Mouse (Mus musculus) heart, postnatal 0 days (tissue): ENCODE measurements around the gene Tax1bp1. TPM values are rescaled to one million over a fixed set of nuclear protein-coding genes. Genes with fewer than 3 reads are reported as not detected.

ENCODE experiments used
- ATAC-seq: fragments of 200-750 bp; cut with Nextera tagmentation; 2 replicates; pipeline ENCODE4 v1.8.0; 2017; ENCODE audit warnings: low read depth, moderate number of reproducible peaks, moderate library complexity; ENCODE audit not compliant: insufficient read depth
- DNase-seq: peaks from one replicate; pipeline ENCODE4 v3.0.0-alpha.2; 2016; ENCODE audit warnings: low spot score
- H3K27ac ChIP-seq: fragments of 300-500 bp; sonication (generic); 2 replicates; pipeline ENCODE4 v1.5.1; 2014; ENCODE audit warnings: low read depth, mild to moderate bottlenecking
- H3K27me3 ChIP-seq: fragments of 300-500 bp; sonication (generic); 2 replicates; pipeline ENCODE4 v1.6.1; 2014; ENCODE audit warnings: low read length, mixed read lengths; ENCODE audit not compliant: control insufficient read depth, insufficient read depth
- H3K36me3 ChIP-seq: fragments of 300-500 bp; sonication (generic); replicated peaks from 2 replicates; pipeline ENCODE4 v1.6.1; 2014; ENCODE audit warnings: low read length, mixed read lengths; ENCODE audit not compliant: control insufficient read depth, insufficient read depth
- H3K4me1 ChIP-seq: fragments of 300-500 bp; sonication (generic); 2 replicates; pipeline ENCODE4 v1.6.1; 2014; ENCODE audit warnings: antibody characterized with exemption; ENCODE audit not compliant: control insufficient read depth, insufficient read depth
- H3K4me2 ChIP-seq: fragments of 300-500 bp; sonication (generic); 2 replicates; pipeline ENCODE4 v1.6.1; 2014; ENCODE audit warnings: low read depth, mild to moderate bottlenecking, low read length, moderate library complexity
- H3K4me3 ChIP-seq: fragments of 300-500 bp; sonication (generic); 2 replicates; pipeline ENCODE4 v1.5.1; 2014; ENCODE audit warnings: low read depth, low read length
- H3K9ac ChIP-seq: fragments of 300-500 bp; sonication (generic); replicated peaks from 2 replicates; pipeline ENCODE4 v1.6.1; 2014; ENCODE audit warnings: low read depth, low read length, mixed read lengths
- H3K9me3 ChIP-seq: fragments of 300-500 bp; sonication (generic); replicated peaks from 2 replicates; pipeline ENCODE4 v1.6.1; 2016; ENCODE audit warnings: low read length; ENCODE audit not compliant: control insufficient read depth
- CTCF ChIP-seq: IDR thresholded peaks from 2 replicates; pipeline ENCODE4 v1.5.1; 2016; ENCODE audit warnings: antibody characterized with exemption, control low read depth, low read depth
- EP300 ChIP-seq: IDR thresholded peaks from 2 replicates; pipeline ENCODE4 v1.6.1; 2016; ENCODE audit warnings: antibody characterized with exemption, low read depth
- WGBS: fragments of 180-500 bp; shearing (Covaris S2); extraction: QIAGEN DNeasy Blood & Tissue Kit; methylation state at CpG from one replicate; pipeline ENCODE4 v1.1.7; 2014; 5-methylcytosine and 5-hydroxymethylcytosine counted together
- polyA plus RNA-seq: library from polyadenylated mRNA; unstranded; fragments of >200 nt; fragmentation: Nextera tagmentation; extraction: Ambion mirVana; gene quantifications from 2 replicates; pipeline ENCODE4 v1.2.1, GENCODE M21; 2015
- total RNA-seq: library from RNA; depleted of rRNA; stranded (reverse); fragments of >200 nt; gene quantifications from 2 replicates; pipeline ENCODE4 v1.2.3, GENCODE M21; 2014; ENCODE audit warnings: low replicate concordance

The Tax1bp1 gene
- total and polyA plus RNA-seq, 2 experiments from 2014 or later, result 44.9 to 128 TPM

DNA sequence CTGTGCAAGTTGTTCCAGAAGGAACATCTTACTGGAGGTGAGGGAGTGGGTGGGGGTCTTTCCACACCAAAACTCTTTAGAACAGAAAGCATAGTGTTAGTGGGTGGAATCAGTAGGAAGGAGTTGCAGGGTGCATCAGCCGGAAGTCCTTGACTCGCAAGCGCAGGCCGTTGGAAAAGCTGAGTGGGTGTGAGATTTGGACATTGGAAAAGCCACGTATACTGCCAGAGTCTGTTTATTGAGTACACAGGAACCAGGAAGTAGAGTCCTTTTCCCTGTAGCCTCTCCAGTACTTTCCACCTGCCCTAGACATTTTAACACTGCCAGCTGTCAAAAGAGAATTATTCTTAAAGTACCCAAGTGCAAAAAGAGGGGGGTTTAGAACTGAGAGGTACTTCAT is 5.7 kb upstream of the Tax1bp1 start:
- 72% methylated on average over 5 of the region's 5 CpGs for WGBS
- TF ChIP-seq CTCF (no peak), EP300 (no peak)
- no peak overlapping the region for H3K27ac ChIP-seq
- H3K4me3 ChIP-seq, result no peak overlapping the region
- no peaks in the 10 kb centered on the region for H3K4me1 ChIP-seq
- H3K36me3 ChIP-seq, result no peaks in the 10 kb centered on the region
- DNase-seq, result no peak
- no peak overlapping the region for H3K4me2 ChIP-seq
- no peaks in the 10 kb centered on the region for H3K27me3 ChIP-seq
- no peaks in the 10 kb centered on the region for H3K9me3 ChIP-seq
- ATAC-seq, result no peak
- H3K9ac ChIP-seq, result no peak overlapping the region

DNA sequence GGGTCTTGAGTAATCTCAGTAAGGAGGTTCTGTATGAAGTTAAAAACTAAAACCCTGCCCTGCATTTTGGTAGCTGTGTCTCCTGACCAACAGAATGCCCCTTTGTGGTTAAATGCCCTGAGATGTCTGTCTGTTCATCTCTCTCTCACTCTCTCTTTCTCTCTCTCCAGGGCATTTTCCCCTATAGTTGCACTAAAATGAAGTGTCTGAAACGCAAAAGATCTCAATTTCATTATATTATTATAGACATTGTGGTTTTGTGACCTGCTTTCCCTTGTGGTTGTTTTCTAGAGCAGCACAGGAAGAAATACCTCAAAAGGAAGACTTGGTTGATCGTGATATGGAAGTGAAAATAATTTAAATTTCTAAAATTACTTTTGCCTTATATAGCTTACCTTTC is 966 bp upstream of the Tax1bp1 start:
- WGBS, result 70% methylated on average over 2 of the region's 2 CpGs
- no peaks in the 10 kb centered on the region for H3K9me3 ChIP-seq
- H3K4me1 ChIP-seq, result peaks cover 7% of the 10 kb centered on the region
- no peak overlapping the region for H3K27ac ChIP-seq
- TF ChIP-seq EP300 (no peak), CTCF (no peak)
- DNase-seq (no peak), ATAC-seq (no peak)
- H3K4me3 ChIP-seq, result no peak overlapping the region
- no peak overlapping the region for H3K4me2 ChIP-seq
- H3K36me3 ChIP-seq, result no peaks in the 10 kb centered on the region
- no peak overlapping the region for H3K9ac ChIP-seq
- no peaks in the 10 kb centered on the region for H3K27me3 ChIP-seq

DNA sequence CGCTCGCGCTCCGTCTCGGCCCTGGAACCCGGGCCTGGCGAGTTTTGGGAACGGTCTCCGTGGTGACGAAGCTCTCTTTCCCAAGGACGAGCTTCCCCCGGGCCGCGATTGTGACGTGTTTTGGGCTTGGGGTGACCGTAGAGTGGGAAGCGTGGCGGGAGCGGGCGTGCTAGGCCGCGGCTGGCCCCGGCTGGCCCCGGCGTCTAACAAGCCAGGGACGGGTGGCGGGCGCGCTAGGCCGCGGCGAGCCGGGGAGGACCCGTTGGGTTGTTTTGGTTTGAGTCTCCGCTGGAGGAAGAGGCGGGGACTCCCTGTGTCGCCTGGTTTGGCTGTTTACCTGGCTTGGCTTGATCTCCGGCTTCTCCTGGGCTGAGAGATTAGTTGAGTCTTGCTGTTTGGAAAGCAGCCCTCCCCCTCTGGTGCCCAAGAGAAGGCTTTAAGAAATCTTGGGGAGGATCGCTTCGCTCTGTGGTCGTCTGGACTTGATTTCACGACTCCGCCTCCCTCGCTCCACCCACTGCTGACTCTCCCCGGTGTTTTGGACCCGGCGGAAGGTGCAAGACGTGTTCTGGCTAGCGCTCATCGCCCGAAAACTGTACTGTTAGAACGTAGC is 474 bp downstream of the Tax1bp1 start:
- under 1% methylated on average over 52 of the region's 52 CpGs for WGBS
- peak overlapping the region; percentile 96 for H3K27ac ChIP-seq
- no peaks in the 10 kb centered on the region for H3K9me3 ChIP-seq
- TF ChIP-seq EP300 (no peak), CTCF (no peak)
- DNase-seq (peak; percentile 67), ATAC-seq (peak; percentile 79)
- H3K9ac ChIP-seq, result peak overlapping the region; percentile 93
- no peaks in the 10 kb centered on the region for H3K36me3 ChIP-seq
- H3K4me3 ChIP-seq, result peak overlapping the region; percentile 78
- peaks cover 7% of the 10 kb centered on the region for H3K4me1 ChIP-seq
- H3K4me2 ChIP-seq, result peak overlapping the region; percentile 72
- H3K27me3 ChIP-seq, result no peaks in the 10 kb centered on the region

DNA sequence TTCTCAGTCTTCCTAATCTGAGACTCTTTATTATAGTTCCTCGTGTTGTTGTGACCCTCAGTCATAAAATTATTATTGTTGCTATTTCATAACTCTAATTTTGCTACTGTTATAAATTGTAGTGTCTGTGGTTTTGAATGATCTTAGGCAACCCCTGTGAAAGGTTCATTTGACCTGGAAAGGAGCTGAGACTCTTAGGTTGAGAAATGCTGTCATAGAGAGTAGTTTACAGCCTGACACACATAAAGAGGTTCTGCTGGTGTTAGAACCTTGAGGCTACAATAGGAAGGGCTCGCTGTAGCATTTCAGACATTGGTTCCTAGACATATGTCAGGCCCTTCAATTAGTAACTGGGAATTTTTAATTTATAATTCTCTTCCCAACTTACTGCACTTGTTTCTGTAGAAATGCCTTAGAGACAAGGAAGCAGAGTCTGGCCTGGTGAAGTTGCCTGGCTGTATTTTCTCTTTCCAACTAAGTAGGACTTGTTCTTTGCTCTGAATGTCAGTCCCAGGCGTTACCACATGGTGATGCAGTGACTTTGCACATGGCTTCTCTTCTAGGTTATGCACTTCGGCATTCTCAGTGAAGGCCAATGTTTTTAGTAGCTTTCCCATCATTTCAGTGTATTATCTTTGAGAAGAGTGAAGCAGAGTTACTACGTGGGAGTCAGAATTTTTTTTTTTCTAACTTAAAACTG is 4.1 kb downstream of the Tax1bp1 start:
- H3K36me3 ChIP-seq, result peaks cover 4% of the 10 kb centered on the region
- H3K4me1 ChIP-seq, result peaks cover 7% of the 10 kb centered on the region
- no peak overlapping the region for H3K4me3 ChIP-seq
- no peak for TF ChIP-seq EP300
- TF ChIP-seq CTCF, result no peak
- H3K27me3 ChIP-seq, result no peaks in the 10 kb centered on the region
- no peaks in the 10 kb centered on the region for H3K9me3 ChIP-seq
- ATAC-seq, result no peak
- H3K9ac ChIP-seq, result no peak overlapping the region
- no peak overlapping the region for H3K4me2 ChIP-seq
- no peak for DNase-seq
- WGBS, result 71% methylated on average over 5 of the region's 5 CpGs
- no peak overlapping the region for H3K27ac ChIP-seq

DNA sequence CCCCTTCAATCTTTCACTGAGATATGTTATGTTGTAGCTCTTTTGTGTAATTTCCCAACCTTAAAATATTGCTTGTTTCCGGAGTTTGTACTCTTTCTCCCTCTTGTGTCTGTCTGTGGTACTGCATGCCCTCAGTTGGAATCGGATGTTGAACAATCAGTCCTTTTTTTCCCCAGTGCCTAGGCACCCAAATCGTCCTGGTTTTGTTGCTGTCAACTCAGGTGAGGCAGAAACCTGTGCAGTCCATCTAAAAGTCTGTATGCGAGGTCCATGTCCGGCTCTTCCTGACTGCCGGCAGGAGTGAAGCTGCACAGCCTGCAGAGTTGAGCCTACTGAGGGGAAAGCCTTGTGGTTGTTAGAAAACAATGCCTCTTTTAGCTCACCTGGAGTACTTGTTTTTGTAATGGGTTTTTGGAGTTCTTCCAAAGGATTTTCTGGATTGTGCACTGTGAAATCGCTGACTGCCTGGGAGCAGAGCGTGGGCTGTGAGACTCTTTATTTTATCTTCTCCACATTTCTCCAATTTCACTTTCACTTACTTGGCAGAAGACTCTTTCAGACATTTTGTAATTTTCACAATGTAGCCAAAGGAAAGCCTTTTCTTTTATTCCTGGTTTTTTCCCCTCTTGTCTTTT is 11.4 kb downstream of the Tax1bp1 start:
- Histone ChIP-seq H3K4me1 (no peaks in the 10 kb centered on the region), H3K4me2 (no peak overlapping the region), H3K27ac (no peak overlapping the region), H3K9ac (no peak overlapping the region), H3K36me3 (peaks cover 42% of the 10 kb centered on the region), H3K4me3 (no peak overlapping the region), H3K9me3 (no peaks in the 10 kb centered on the region), H3K27me3 (no peaks in the 10 kb centered on the region)
- DNase-seq (peak; percentile 34), ATAC-seq (no peak)
- 56% methylated on average over 8 of the region's 8 CpGs for WGBS
- no peak for TF ChIP-seq EP300
- peak; percentile 84 for TF ChIP-seq CTCF
